Mouse (Mus musculus): Measurements from ENCODE around the gene Slc30a7.

- TF ChIP-seq CTCF (IDR thresholded peaks at IDR 0.05; ENCODE audit: low read depth) (no peak), EP300 (IDR thresholded peaks at IDR 0.05; ENCODE audit: low read depth) (no peak)
Observed at GRCm38 (mm10) chr3:115949220-115949920, 57.8 kb downstream of the Slc30a7 start.
